Mouse (Mus musculus) intestine, embryonic 15.5 days (tissue): ENCODE results near the gene Anapc13. TPM values are rescaled to one million over a fixed set of nuclear protein-coding genes. Genes with fewer than 3 reads are reported as not detected.

Experiments used
- ATAC-seq: fragments of 200-750 bp; cut with Nextera tagmentation; 2 replicates; pipeline ENCODE4 v1.8.0; 2017; ENCODE audit warnings: moderate TSS enrichment, moderate library complexity
- H3K27ac ChIP-seq: fragments of 300-500 bp; sonication (generic); 2 replicates; pipeline ENCODE4 v1.5.1; 2015; ENCODE audit warnings: mild to moderate bottlenecking, inconsistent platforms
- H3K27me3 ChIP-seq: fragments of 300-500 bp; sonication (generic); replicated peaks from 2 replicates; pipeline ENCODE4 v1.6.1; 2015; ENCODE audit warnings: inconsistent platforms
- H3K36me3 ChIP-seq: fragments of 300-500 bp; sonication (generic); 2 replicates; pipeline ENCODE4 v1.6.1; 2015; ENCODE audit warnings: inconsistent platforms
- H3K4me1 ChIP-seq: fragments of 300-500 bp; sonication (generic); replicated peaks from 2 replicates; pipeline ENCODE4 v1.6.1; 2015; ENCODE audit warnings: inconsistent platforms
- H3K4me2 ChIP-seq: fragments of 300-500 bp; sonication (generic); replicated peaks from 2 replicates; pipeline ENCODE4 v1.6.1; 2015; ENCODE audit warnings: mild to moderate bottlenecking, inconsistent platforms
- H3K4me3 ChIP-seq: fragments of 300-500 bp; sonication (generic); replicated peaks from 2 replicates; pipeline ENCODE4 v1.5.1; 2015; ENCODE audit warnings: inconsistent platforms
- H3K9ac ChIP-seq: fragments of 300-500 bp; sonication (generic); 2 replicates; pipeline ENCODE4 v1.6.1; 2015; ENCODE audit warnings: inconsistent platforms
- H3K9me3 ChIP-seq: fragments of 300-500 bp; sonication (generic); 2 replicates; pipeline ENCODE4 v1.6.1; 2016; ENCODE audit warnings: inconsistent platforms
- WGBS: fragments of 180-500 bp; shearing (Covaris S2); methylation state at CpG from one replicate; pipeline ENCODE4 v1.1.7; 2015; 5-methylcytosine and 5-hydroxymethylcytosine counted together
- polyA plus RNA-seq: library from polyadenylated mRNA; unstranded; fragments of >200 nt; fragmentation: Nextera tagmentation; extraction: Ambion mirVana; gene quantifications from 2 replicates; pipeline ENCODE4 v1.2.1, GENCODE M21; 2015

Gene Anapc13
- polyA plus RNA-seq, 1 experiment from 2014 or later, result 206 TPM

- H3K27ac ChIP-seq, result no peak overlapping the region
- no peaks in the 10 kb centered on the region for H3K9me3 ChIP-seq
- no peak overlapping the region for H3K9ac ChIP-seq
- H3K4me1 ChIP-seq, result no peaks in the 10 kb centered on the region
- no peaks in the 10 kb centered on the region for H3K36me3 ChIP-seq
- ATAC-seq, result no peak
- no peak overlapping the region for H3K4me3 ChIP-seq
- no peaks in the 10 kb centered on the region for H3K27me3 ChIP-seq
- WGBS, result 74% methylated on average over 3 of the region's 3 CpGs
- H3K4me2 ChIP-seq, result no peak overlapping the region
Observed at GRCm38 (mm10) chr9:102615071-102615470, 11.0 kb upstream of the Anapc13 start.

DNA sequence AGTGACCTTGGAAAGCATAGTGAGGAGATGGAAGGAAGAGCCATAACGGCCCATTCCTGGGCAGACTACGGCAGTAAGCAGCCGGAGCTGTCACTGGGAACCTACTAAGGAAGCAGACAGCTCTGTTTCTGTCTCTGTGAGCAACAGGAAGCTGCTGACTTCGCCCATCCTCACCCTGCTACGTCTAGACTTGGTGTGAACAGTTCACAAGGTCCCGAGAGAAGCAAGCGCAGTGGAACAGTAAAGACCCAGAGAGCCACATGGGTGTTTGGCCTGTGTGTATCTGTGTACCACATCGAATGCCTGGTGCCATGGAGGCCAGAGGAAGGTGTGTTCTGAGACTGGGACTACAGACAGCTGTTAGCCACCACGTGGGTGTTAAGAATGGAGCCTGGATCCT is 9.8 kb upstream of the Anapc13 start:
- Histone ChIP-seq H3K27ac (no peak overlapping the region), H3K4me2 (no peak overlapping the region), H3K9ac (no peak overlapping the region), H3K36me3 (no peaks in the 10 kb centered on the region), H3K4me3 (no peak overlapping the region), H3K27me3 (no peaks in the 10 kb centered on the region), H3K9me3 (no peaks in the 10 kb centered on the region), H3K4me1 (no peaks in the 10 kb centered on the region)
- WGBS, result 82% methylated on average over 9 of the region's 9 CpGs
- no peak for ATAC-seq

GRCm38 (mm10) chr9:102621385-102621784 is 4.7 kb upstream of the Anapc13 start:
- no peaks in the 10 kb centered on the region for H3K36me3 ChIP-seq
- 45% methylated on average over 5 of the region's 5 CpGs for WGBS
- no peak for ATAC-seq

DNA sequence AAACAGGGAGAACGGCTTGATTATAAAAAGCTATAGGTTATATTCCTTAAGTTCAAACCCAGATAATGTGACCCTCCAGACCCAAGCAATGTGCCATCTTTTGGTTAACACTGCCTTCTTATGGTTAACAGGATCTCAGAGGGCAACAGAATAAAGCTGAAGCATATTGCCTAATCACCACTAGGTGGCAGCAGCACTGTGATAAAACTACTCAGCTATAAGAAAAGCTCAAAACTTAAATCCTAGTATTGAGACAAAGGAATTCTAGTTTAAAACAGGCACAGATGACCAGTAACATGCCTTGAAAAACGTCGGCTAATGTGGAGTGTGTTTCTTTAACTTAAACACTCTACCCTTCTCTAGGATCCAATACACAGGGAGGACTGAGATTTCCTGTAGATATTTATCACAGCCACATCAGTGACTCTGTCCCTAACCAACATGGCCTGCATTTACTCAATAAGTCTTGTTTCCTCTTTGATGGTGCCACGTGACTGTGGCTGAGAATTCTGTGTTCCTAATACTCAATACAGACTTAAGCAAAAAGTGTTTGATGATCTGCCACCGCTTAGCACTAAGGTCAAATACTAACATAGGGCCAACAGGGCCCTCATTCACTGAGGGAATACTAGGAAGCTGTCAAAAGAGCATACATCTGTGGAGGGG is 3.8 kb upstream of the Anapc13 start:
- WGBS, result 31% methylated on average over 5 of the region's 5 CpGs
- no peak for ATAC-seq

More at GRCm38 (mm10) chr9:102621385-102621784, 4.7 kb upstream of the Anapc13 start:
- no peaks in the 10 kb centered on the region for H3K9me3 ChIP-seq
- H3K4me1 ChIP-seq, result no peaks in the 10 kb centered on the region
- no peak overlapping the region for H3K9ac ChIP-seq
- H3K4me2 ChIP-seq, result no peak overlapping the region
- no peaks in the 10 kb centered on the region for H3K27me3 ChIP-seq
- H3K27ac ChIP-seq, result no peak overlapping the region
- H3K4me3 ChIP-seq, result no peak overlapping the region

DNA sequence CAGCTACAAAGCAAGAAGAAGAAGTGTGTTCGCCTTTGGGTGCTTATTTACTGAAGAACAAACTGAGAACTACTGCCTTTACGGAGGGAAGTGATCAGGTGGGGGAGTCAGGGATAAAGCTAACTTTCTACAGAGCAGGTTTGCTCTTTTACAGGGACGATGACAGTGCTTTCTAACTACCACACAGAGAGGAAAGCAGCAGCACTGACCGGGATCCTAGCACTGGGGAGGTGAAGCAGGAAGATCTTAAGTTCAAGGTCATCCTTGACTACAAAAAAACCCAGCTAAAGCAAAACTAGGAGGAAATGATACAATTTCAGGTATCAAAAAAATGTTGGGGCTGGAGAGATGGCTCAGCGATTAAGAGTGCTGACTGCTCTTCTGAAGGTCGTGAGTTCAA is 3.2 kb upstream of the Anapc13 start:
- no peaks in the 10 kb centered on the region for H3K9me3 ChIP-seq
- no peak overlapping the region for H3K9ac ChIP-seq
- no peaks in the 10 kb centered on the region for H3K27me3 ChIP-seq
- H3K27ac ChIP-seq, result no peak overlapping the region
- no peak overlapping the region for H3K4me3 ChIP-seq
- peaks cover 6% of the 10 kb centered on the region; the same call in 1 of the 2 replicates for H3K4me1 ChIP-seq
- WGBS, result 81% methylated on average over 6 of the region's 6 CpGs
- no peak for ATAC-seq
- H3K36me3 ChIP-seq, result no peaks in the 10 kb centered on the region
- no peak overlapping the region for H3K4me2 ChIP-seq

More for the DNA sequence above, 3.8 kb upstream of the Anapc13 start:
- H3K4me1 ChIP-seq, result peaks cover 4% of the 10 kb centered on the region; the same call in 1 of the 2 replicates
- no peak overlapping the region for H3K27ac ChIP-seq
- H3K27me3 ChIP-seq, result no peaks in the 10 kb centered on the region
- no peaks in the 10 kb centered on the region for H3K36me3 ChIP-seq
- H3K4me2 ChIP-seq, result no peak overlapping the region
- no peak overlapping the region for H3K9ac ChIP-seq
- no peak overlapping the region for H3K4me3 ChIP-seq
- H3K9me3 ChIP-seq, result no peaks in the 10 kb centered on the region

DNA sequence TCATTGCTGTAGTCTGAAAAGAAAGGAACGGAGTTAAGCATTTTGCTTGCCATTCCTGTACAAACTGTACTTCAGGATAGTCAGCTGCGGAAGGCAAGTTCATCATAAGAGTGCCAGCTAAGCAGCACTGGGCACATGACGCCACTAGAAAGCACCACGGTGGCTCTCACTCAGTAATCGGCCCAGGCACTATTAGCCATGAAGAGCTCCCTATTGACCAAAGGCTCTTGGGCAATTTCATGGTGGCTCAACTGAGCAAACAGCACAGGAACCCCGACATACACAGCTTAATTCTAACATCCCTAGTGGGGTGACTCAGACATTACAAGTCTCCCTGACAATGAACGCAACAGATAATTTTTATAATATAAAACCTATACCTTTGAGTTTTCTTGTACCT is 2.5 kb upstream of the Anapc13 start:
- Histone ChIP-seq H3K4me3 (no peak overlapping the region), H3K4me1 (peaks cover 6% of the 10 kb centered on the region; the same call in 1 of the 2 replicates), H3K9ac (no peak overlapping the region), H3K27ac (no peak overlapping the region), H3K9me3 (no peaks in the 10 kb centered on the region), H3K27me3 (no peaks in the 10 kb centered on the region), H3K36me3 (no peaks in the 10 kb centered on the region), H3K4me2 (no peak overlapping the region)
- WGBS, result 91% methylated on average over 7 of the region's 7 CpGs
- no peak for ATAC-seq

- WGBS, result 1% methylated on average over 27 of the region's 27 CpGs
- peak overlapping the region; percentile 97 for H3K27ac ChIP-seq
- peak overlapping the region; percentile 88 for H3K4me3 ChIP-seq
- peaks cover 6% of the 10 kb centered on the region; the same call in 1 of the 2 replicates for H3K4me1 ChIP-seq
- H3K27me3 ChIP-seq, result no peaks in the 10 kb centered on the region
- no peak; the same call in 1 of the 2 replicates for ATAC-seq
- peak overlapping the region; percentile 97 for H3K9ac ChIP-seq
- no peaks in the 10 kb centered on the region for H3K36me3 ChIP-seq
- H3K4me2 ChIP-seq, result peak overlapping the region; percentile 73
- H3K9me3 ChIP-seq, result no peaks in the 10 kb centered on the region
Observed at GRCm38 (mm10) chr9:102625401-102625982, 604 bp upstream of the Anapc13 start.

- ATAC-seq, result peak; percentile 5; the same call in 1 of the 2 replicates
- peak overlapping the region; percentile 88 for H3K4me3 ChIP-seq
- H3K27me3 ChIP-seq, result no peaks in the 10 kb centered on the region
- H3K9ac ChIP-seq, result peak overlapping the region; percentile 97
- H3K36me3 ChIP-seq, result no peaks in the 10 kb centered on the region
- no peaks in the 10 kb centered on the region for H3K9me3 ChIP-seq
- 0% methylated on average over 9 of the region's 9 CpGs for WGBS
- peak overlapping the region; percentile 97 for H3K27ac ChIP-seq
- H3K4me2 ChIP-seq, result peak overlapping the region; percentile 71
- peaks cover 6% of the 10 kb centered on the region; the same call in 1 of the 2 replicates for H3K4me1 ChIP-seq
Observed at GRCm38 (mm10) chr9:102626839-102627225, 736 bp downstream of the Anapc13 start.

- Histone ChIP-seq H3K4me1 (peaks cover 6% of the 10 kb centered on the region; the same call in 1 of the 2 replicates), H3K4me2 (peak overlapping the region; percentile 71), H3K9me3 (no peaks in the 10 kb centered on the region), H3K27me3 (no peaks in the 10 kb centered on the region), H3K9ac (peak overlapping the region; percentile 97), H3K27ac (peak overlapping the region; percentile 97), H3K36me3 (no peaks in the 10 kb centered on the region), H3K4me3 (peak overlapping the region; percentile 88)
- WGBS, result 69% methylated on average over 7 of the region's 7 CpGs
- no peak for ATAC-seq
Observed at GRCm38 (mm10) chr9:102627442-102627841, 1.3 kb downstream of the Anapc13 start.

- no peak for ATAC-seq
- no peaks in the 10 kb centered on the region for H3K36me3 ChIP-seq
- 58% methylated on average over 7 of the region's 7 CpGs for WGBS
Observed at GRCm38 (mm10) chr9:102629052-102629451, 3.0 kb downstream of the Anapc13 start.

DNA sequence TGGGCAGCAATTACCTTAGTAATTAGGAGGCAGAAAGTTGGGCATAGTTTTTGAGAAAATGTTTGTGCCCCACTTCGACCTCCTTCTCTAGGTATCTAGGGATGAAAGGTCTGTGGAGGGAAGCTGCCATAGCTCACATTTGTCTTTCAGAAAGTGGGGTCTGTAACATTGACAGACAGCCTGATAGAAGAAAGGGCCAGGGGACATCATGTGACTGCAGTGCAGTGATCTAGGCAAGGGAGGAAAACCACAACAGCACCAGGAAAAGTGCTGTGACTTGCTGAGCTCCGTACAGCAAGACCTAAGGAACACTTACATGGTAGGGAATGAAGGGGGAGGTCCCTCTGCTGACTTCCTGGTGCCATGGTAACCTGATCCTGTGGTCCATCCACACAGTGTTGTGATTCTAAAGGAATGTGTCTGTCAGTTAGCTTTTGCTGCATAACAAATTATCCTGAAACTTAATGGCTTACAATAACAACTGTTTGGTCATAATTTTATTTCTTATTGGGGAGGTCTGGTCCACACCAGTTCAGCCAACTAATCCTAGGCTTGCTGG is 5.6 kb downstream of the Anapc13 start:
- H3K27me3 ChIP-seq, result no peaks in the 10 kb centered on the region
- H3K27ac ChIP-seq, result 0 out of 2 replicates have a peak overlapping the region, but pooled peaks have one; percentile 60
- H3K4me3 ChIP-seq, result no peak overlapping the region
- no peak overlapping the region for H3K9ac ChIP-seq
- no peak overlapping the region for H3K4me2 ChIP-seq
- no peaks in the 10 kb centered on the region for H3K36me3 ChIP-seq
- 47% methylated on average over 2 of the region's 2 CpGs for WGBS
- no peak for ATAC-seq
- peaks cover 11% of the 10 kb centered on the region for H3K4me1 ChIP-seq
- no peaks in the 10 kb centered on the region for H3K9me3 ChIP-seq

More at GRCm38 (mm10) chr9:102629052-102629451, 3.0 kb downstream of the Anapc13 start:
- no peak overlapping the region for H3K4me3 ChIP-seq
- peaks cover 10% of the 10 kb centered on the region for H3K4me1 ChIP-seq
- H3K27ac ChIP-seq, result no peak overlapping the region
- H3K4me2 ChIP-seq, result no peak overlapping the region
- H3K9me3 ChIP-seq, result no peaks in the 10 kb centered on the region
- no peaks in the 10 kb centered on the region for H3K27me3 ChIP-seq
- no peak overlapping the region for H3K9ac ChIP-seq

DNA sequence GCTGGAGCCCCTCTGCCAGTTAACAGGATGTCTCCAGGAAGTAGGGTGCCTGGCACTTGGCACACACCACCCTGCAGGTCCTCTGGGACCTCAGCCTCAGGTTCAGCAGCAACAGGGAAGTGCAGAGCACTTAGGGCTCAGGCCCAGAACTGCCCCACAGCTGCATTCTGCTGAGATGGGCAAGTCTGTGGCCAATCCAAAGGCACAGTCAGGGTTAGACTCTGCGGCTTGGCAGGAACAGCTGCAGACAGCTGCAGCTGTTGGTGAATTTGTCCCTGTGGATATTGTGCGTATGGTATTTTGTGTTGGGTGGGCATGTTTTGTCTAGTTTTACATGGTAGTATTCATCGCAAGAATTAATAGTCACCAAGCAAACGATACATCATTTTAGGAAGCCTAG is 6.1 kb downstream of the Anapc13 start:
- Histone ChIP-seq H3K27me3 (no peaks in the 10 kb centered on the region), H3K9ac (no peak overlapping the region), H3K36me3 (no peaks in the 10 kb centered on the region), H3K9me3 (no peaks in the 10 kb centered on the region), H3K4me2 (no peak overlapping the region), H3K27ac (peak overlapping the region; percentile 60; the same call in 1 of the 2 replicates), H3K4me3 (no peak overlapping the region), H3K4me1 (peaks cover 10% of the 10 kb centered on the region)
- WGBS, result 67% methylated on average over 4 of the region's 4 CpGs
- no peak for ATAC-seq
